Comparison of ENCODE assay signal across 8 mouse cellular contexts in genomic region chr13:78179312-78180097, GRCm38 (mm10). TPM values are rescaled to one million over a fixed set of nuclear protein-coding genes. Genes with fewer than 3 reads are reported as not detected.
DNase-seq lines count a peak whose midpoint lies in the region; ATAC-seq lines count a peak whose summit lies in the region.

No protein-coding gene starts in this region.

- intact Hi-C loops in left cerebral cortex, postnatal 4 days (cut with DNase I): loop anchor here (5.0 to 10.0 kb wide), 3 partner anchors 197 to 1205 kb away; no protein-coding TSS in a partner anchor

- peak; percentile 55 for ATAC-seq in embryonic facial prominence, embryonic 11.5 days (replicated peaks; ENCODE audit: insufficient number of reproducible peaks, low FRiP score, low TSS enrichment, low read depth)
- peak; percentile 69 for ATAC-seq in hindbrain, embryonic 16.5 days
- ATAC-seq in neural tube, embryonic 15.5 days (ENCODE audit: low FRiP score): peak; percentile 53

- DNase-seq in left cerebral cortex, postnatal 4 days: peak; percentile 70
- no peak for DNase-seq in left cerebral cortex, adult 11 months (ENCODE audit: low spot score)
- peak; percentile 53 for DNase-seq in embryonic facial prominence, embryonic 11.5 days (ENCODE audit: low spot score)
- DNase-seq in gastrocnemius, adult 18-20 months (ENCODE audit: low spot score): no peak
- no peak for DNase-seq in thymus, postnatal 14 days
- no peak for DNase-seq in kidney, postnatal 14 days

- H3K4me2 ChIP-seq in embryonic facial prominence, embryonic 11.5 days (ENCODE audit: low read depth, low read length): peak overlapping the region; percentile 61
- H3K4me2 ChIP-seq in hindbrain, embryonic 16.5 days (ENCODE audit: low read length): peak overlapping the region; percentile 77
- peak overlapping the region; percentile 68 for H3K4me2 ChIP-seq in neural tube, embryonic 15.5 days

- H3K36me3 ChIP-seq in embryonic facial prominence, embryonic 11.5 days (replicated peaks; ENCODE audit: control insufficient read depth, insufficient read depth, low read depth, low read length): no peaks in the 10 kb centered on the region
- H3K36me3 ChIP-seq in hindbrain, embryonic 16.5 days (ENCODE audit: control insufficient read depth, insufficient read depth, low read length): no peaks in the 10 kb centered on the region
- no peaks in the 10 kb centered on the region for H3K36me3 ChIP-seq in neural tube, embryonic 15.5 days

- H3K9me3 ChIP-seq in embryonic facial prominence, embryonic 11.5 days (replicated peaks; ENCODE audit: control insufficient read depth, low read length): no peaks in the 10 kb centered on the region
- H3K9me3 ChIP-seq in hindbrain, embryonic 16.5 days (ENCODE audit: control insufficient read depth, low read length): no peaks in the 10 kb centered on the region
- no peaks in the 10 kb centered on the region for H3K9me3 ChIP-seq in neural tube, embryonic 15.5 days (replicated peaks)

- peak overlapping the region; percentile 49 for H3K9ac ChIP-seq in embryonic facial prominence, embryonic 11.5 days (replicated peaks; ENCODE audit: low read length)
- H3K9ac ChIP-seq in hindbrain, embryonic 16.5 days (ENCODE audit: low read depth, low read length): peak overlapping the region; percentile 67
- H3K9ac ChIP-seq in neural tube, embryonic 15.5 days (replicated peaks): peak overlapping the region; percentile 38

- peaks cover 10% of the 10 kb centered on the region; the same call in 1 of the 2 replicates for H3K27me3 ChIP-seq in embryonic facial prominence, embryonic 11.5 days (ENCODE audit: control insufficient read depth, insufficient read depth, low read length)
- H3K27me3 ChIP-seq in hindbrain, embryonic 16.5 days (replicated peaks; ENCODE audit: control insufficient read depth, insufficient read depth, low read length): 0 out of 2 replicates have a peak, but pooled peaks cover 10% of the 10 kb centered on the region
- peaks cover 19% of the 10 kb centered on the region for H3K27me3 ChIP-seq in neural tube, embryonic 15.5 days (replicated peaks)

- WGBS in embryonic facial prominence, embryonic 11.5 days: 3% methylated on average over 38 of the region's 38 CpGs
- 3% methylated on average over 38 of the region's 38 CpGs for WGBS in hindbrain, embryonic 16.5 days
- WGBS in neural tube, embryonic 15.5 days: 3% methylated on average over 38 of the region's 38 CpGs

- no peaks in the 10 kb centered on the region for H3K4me1 ChIP-seq in embryonic facial prominence, embryonic 11.5 days (ENCODE audit: control insufficient read depth, insufficient read depth, low read length)
- peaks cover 14% of the 10 kb centered on the region for H3K4me1 ChIP-seq in hindbrain, embryonic 16.5 days (ENCODE audit: control insufficient read depth, insufficient read depth, low read depth, low read length)
- H3K4me1 ChIP-seq in neural tube, embryonic 15.5 days: peaks cover 27% of the 10 kb centered on the region

- H3K27ac ChIP-seq in embryonic facial prominence, embryonic 11.5 days (replicated peaks; ENCODE audit: low read depth, low read length): 0 out of 2 replicates have a peak overlapping the region, but pooled peaks have one; percentile 2
- H3K27ac ChIP-seq in hindbrain, embryonic 16.5 days (ENCODE audit: low read depth, low read length): peak overlapping the region; percentile 76
- peak overlapping the region; percentile 30; the same call in 1 of the 2 replicates for H3K27ac ChIP-seq in neural tube, embryonic 15.5 days (replicated peaks)

- peak overlapping the region; percentile 30 for H3K4me3 ChIP-seq in embryonic facial prominence, embryonic 11.5 days (ENCODE audit: low read depth, low read length)
- H3K4me3 ChIP-seq in hindbrain, embryonic 16.5 days (ENCODE audit: low read length): peak overlapping the region; percentile 47
- peak overlapping the region; percentile 41 for H3K4me3 ChIP-seq in neural tube, embryonic 15.5 days (replicated peaks)

RNA-seq across cellular contexts. Expression of gene Nr2f1, which starts 20.1 kb away (rescaled TPM):
- total RNA-seq in left cerebral cortex, postnatal 4 days (2021): 100 to 1,000 TPM; 214 to 215 TPM
- 56.1 and 57.3 TPM in 2 replicates for polyA plus RNA-seq in embryonic facial prominence, embryonic 11.5 days (2014; fragmentation: Nextera tagmentation; extraction: Ambion mirVana)
- polyA plus RNA-seq in hindbrain, embryonic 16.5 days (2015; fragmentation: Nextera tagmentation; extraction: Ambion mirVana): 42.9 and 44.3 TPM in 2 replicates
- polyA plus RNA-seq in neural tube, embryonic 15.5 days (2015; fragmentation: Nextera tagmentation; extraction: Ambion mirVana): 30.3 and 37.8 TPM in 2 replicates
- under 1 TPM; 0.64 to 0.83 TPM for total RNA-seq in gastrocnemius, adult 18-20 months (2021)

Comparison
In these comparisons a context has a peak if more than half of its experiments do, and no peak if none do; other contexts are left out.
1. DNase-seq: peak in left cerebral cortex, postnatal 4 days (single experiment) and embryonic facial prominence, embryonic 11.5 days (single experiment); none in left cerebral cortex, adult 11 months (single experiment), gastrocnemius, adult 18-20 months (single experiment), thymus, postnatal 14 days (single experiment) and kidney, postnatal 14 days (single experiment).
2. H3K27ac ChIP-seq: peak in every context shown above with its lines; median percentile 76 in hindbrain, embryonic 16.5 days; 30 in neural tube, embryonic 15.5 days; 2 in embryonic facial prominence, embryonic 11.5 days.
3. Peak in every context shown above with its lines, with median percentiles within 50 percentile points of each other: ATAC-seq, H3K4me2 ChIP-seq, H3K4me3 ChIP-seq and H3K9ac ChIP-seq.